Mouse (Mus musculus): ENCODE data around the gene Hecw2. TPM values are rescaled to one million over a fixed set of nuclear protein-coding genes. Genes with fewer than 3 reads are reported as not detected.

Hecw2 gene
- polyA plus RNA-seq, 1 experiment: 6.6 TPM

- TF ChIP-seq POLR2A (IDR thresholded peaks at IDR 0.05; ENCODE audit: low read depth, low read length) (no peak), CTCF (conservative IDR thresholded peaks at IDR 0.05; ENCODE audit: insufficient read depth, insufficient read length, low read depth, low read length) (no peak)
- H3K36me3 ChIP-seq (ENCODE audit: control insufficient read depth, insufficient read depth, low read length): peaks cover 5% of the 10 kb centered on the region; the same call in 1 of the 2 replicates
- WGBS: 89% methylated on average over 4 of the region's 4 CpGs
- no peaks in the 10 kb centered on the region for H3K27me3 ChIP-seq (replicated peaks; ENCODE audit: control insufficient read depth, insufficient read depth, low read length)
- H3K27ac ChIP-seq (ENCODE audit: insufficient read depth, low read depth, low read length): no peak overlapping the region
- H3K4me3 ChIP-seq (ENCODE audit: insufficient read depth, low read depth, low read length): no peak overlapping the region
- H3K4me1 ChIP-seq (ENCODE audit: control insufficient read depth, insufficient read depth, low read length): no peaks in the 10 kb centered on the region
- no peak for DNase-seq
Observed at GRCm38 (mm10) chr1:53757316-53757715, 437.7 kb downstream of the Hecw2 start.

Other genes with a start within 250 kb of the Hecw2 start
- gene Ccdc150, start 55.5 kb upstream of the Hecw2 start, polyA plus RNA-seq (2012; rRNA removed): not detected in 2 replicates
- 4.8 and 5.4 TPM in 2 replicates for gene Gtf3c3, start 243.8 kb upstream of the Hecw2 start, polyA plus RNA-seq (2012; rRNA removed)

All from kidney, adult 2 months (tissue).